Mouse (Mus musculus) kidney, adult 2 months (tissue): ENCODE data around the gene Kif2c. TPM values are rescaled to one million over a fixed set of nuclear protein-coding genes. Genes with fewer than 3 reads are reported as not detected.
A peak's percentile ranks its signal among the peaks of the same experiment; 100 is the strongest.

Experiments
- DNase-seq: peaks from one replicate; pipeline ENCODE4 v3.0.0; 2021
- H3K27ac ChIP-seq: fragments of 200-500 bp; 2 replicates; pipeline ENCODE4 v1.5.1; 2012; ENCODE audit warnings: low read depth, low read length, control low read depth, inconsistent platforms; ENCODE audit not compliant: insufficient read depth
- H3K27me3 ChIP-seq: fragments of 200-500 bp; replicated peaks from 2 replicates; pipeline ENCODE4 v1.6.1; 2012; ENCODE audit warnings: mild to moderate bottlenecking, moderate library complexity, low read length, inconsistent platforms; ENCODE audit not compliant: control insufficient read depth, insufficient read depth
- H3K36me3 ChIP-seq: fragments of 200-500 bp; 2 replicates; pipeline ENCODE4 v1.6.1; 2012; ENCODE audit warnings: mild to moderate bottlenecking, moderate library complexity, low read length, inconsistent platforms; ENCODE audit not compliant: control insufficient read depth, insufficient read depth
- H3K4me1 ChIP-seq: fragments of 200-500 bp; 2 replicates; pipeline ENCODE4 v1.6.1; 2011; ENCODE audit warnings: low read length; ENCODE audit not compliant: control insufficient read depth, insufficient read depth
- H3K4me3 ChIP-seq: fragments of 200-500 bp; 2 replicates; pipeline ENCODE4 v1.5.1; 2011; ENCODE audit warnings: mild to moderate bottlenecking, low read depth, low read length, control low read depth; ENCODE audit not compliant: insufficient read depth
- CTCF ChIP-seq: fragments of 200-500 bp; conservative IDR thresholded peaks from 2 replicates; pipeline ENCODE4 v1.5.1; 2011; ENCODE audit warnings: low read depth, mild to moderate bottlenecking, control low read depth, low read length, moderate library complexity, mixed read lengths; ENCODE audit not compliant: insufficient read depth, insufficient read length
- POLR2A ChIP-seq: fragments of 200-500 bp; IDR thresholded peaks from one replicate; pipeline ENCODE4 v1.6.1; 2011; ENCODE audit warnings: low read depth, low read length, control low read depth
- WGBS: fragments of 180-500 bp; shearing (Covaris S2); methylation state at CpG from one replicate; pipeline ENCODE4 v1.1.7; 2018; 5-methylcytosine and 5-hydroxymethylcytosine counted together
- polyA plus RNA-seq: library from polyadenylated mRNA; depleted of rRNA; stranded (reverse); fragments of >200 nt; gene quantifications from 2 replicates; pipeline ENCODE4 v1.2.3, GENCODE M21; 2012

Gene Kif2c
- polyA plus RNA-seq, 1 experiment, result 0.20 TPM

- Histone ChIP-seq H3K4me1 (no peaks in the 10 kb centered on the region), H3K27me3 (no peaks in the 10 kb centered on the region), H3K4me3 (no peak overlapping the region), H3K27ac (no peak overlapping the region), H3K36me3 (no peaks in the 10 kb centered on the region)
- TF ChIP-seq POLR2A, result no peak
- TF ChIP-seq CTCF, result no peak
- DNase-seq, result no peak
- WGBS, result 83% methylated on average over 6 of the region's 6 CpGs
These were observed 27.2 kb upstream of the Kif2c start for GRCm38 (mm10) chr4:117209592-117209991.

- WGBS, result 62% methylated on average over 4 of the region's 4 CpGs
- TF ChIP-seq POLR2A (no peak), CTCF (no peak)
- H3K36me3 ChIP-seq, result no peaks in the 10 kb centered on the region
- H3K4me1 ChIP-seq, result 0 out of 2 replicates have a peak, but pooled peaks cover 3% of the 10 kb centered on the region
- H3K27ac ChIP-seq, result no peak overlapping the region
- DNase-seq, result no peak
- no peak overlapping the region for H3K4me3 ChIP-seq
- no peaks in the 10 kb centered on the region for H3K27me3 ChIP-seq
These were observed 20.5 kb upstream of the Kif2c start for GRCm38 (mm10) chr4:117202992-117203354.

- peak; percentile 77 for DNase-seq
- Histone ChIP-seq H3K27ac (peak overlapping the region; percentile 63; the same call in 1 of the 2 replicates), H3K27me3 (no peaks in the 10 kb centered on the region), H3K4me3 (peak overlapping the region; percentile 47), H3K4me1 (0 out of 2 replicates have a peak, but pooled peaks cover 3% of the 10 kb centered on the region), H3K36me3 (no peaks in the 10 kb centered on the region)
- 2% methylated on average over 25 of the region's 25 CpGs for WGBS
- no peak for TF ChIP-seq POLR2A
- TF ChIP-seq CTCF, result peak; percentile 35; the same call in 1 of the 2 replicates
These were observed 19.9 kb upstream of the Kif2c start for GRCm38 (mm10) chr4:117202046-117202991.

- TF ChIP-seq POLR2A (no peak), CTCF (no peak)
- no peak overlapping the region for H3K4me3 ChIP-seq
- H3K36me3 ChIP-seq, result no peaks in the 10 kb centered on the region
- no peaks in the 10 kb centered on the region for H3K27me3 ChIP-seq
- H3K4me1 ChIP-seq, result peaks cover 6% of the 10 kb centered on the region
- no peak for DNase-seq
- no peak overlapping the region for H3K27ac ChIP-seq
- WGBS, result 93% methylated on average over 14 of the region's 14 CpGs
These were observed 9.4 kb upstream of the Kif2c start for GRCm38 (mm10) chr4:117191804-117192203.

- 65% methylated on average over 7 of the region's 7 CpGs for WGBS
- no peak overlapping the region for H3K4me3 ChIP-seq
- H3K36me3 ChIP-seq, result no peaks in the 10 kb centered on the region
- no peaks in the 10 kb centered on the region for H3K27me3 ChIP-seq
- TF ChIP-seq POLR2A, result no peak
- no peak for TF ChIP-seq CTCF
- no peak for DNase-seq
- H3K27ac ChIP-seq, result peak overlapping the region; percentile 74; the same call in 1 of the 2 replicates
- H3K4me1 ChIP-seq, result peaks cover 6% of the 10 kb centered on the region
These were observed 8.2 kb upstream of the Kif2c start for GRCm38 (mm10) chr4:117190660-117191059.

GRCm38 (mm10) chr4:117189856-117190543, 7.6 kb upstream of the Kif2c start:
- TF ChIP-seq CTCF (no peak), POLR2A (peak; percentile 59)
- WGBS, result 1% methylated on average over 9 of the region's 9 CpGs
- peak; percentile 70 for DNase-seq
- peaks cover 6% of the 10 kb centered on the region for H3K4me1 ChIP-seq
- no peaks in the 10 kb centered on the region for H3K36me3 ChIP-seq
- H3K27ac ChIP-seq, result peak overlapping the region; percentile 78
- H3K27me3 ChIP-seq, result no peaks in the 10 kb centered on the region
- H3K4me3 ChIP-seq, result no peak overlapping the region

- Histone ChIP-seq H3K36me3 (no peaks in the 10 kb centered on the region), H3K27ac (peak overlapping the region; percentile 98), H3K4me1 (peaks cover 6% of the 10 kb centered on the region), H3K4me3 (peak overlapping the region; percentile 82), H3K27me3 (no peaks in the 10 kb centered on the region)
- peak; percentile 93 for DNase-seq
- TF ChIP-seq CTCF (peak; percentile 71), POLR2A (no peak)
- WGBS, result under 1% methylated on average over 16 of the region's 16 CpGs
These were observed 7.0 kb upstream of the Kif2c start for GRCm38 (mm10) chr4:117189382-117189855.
